ENCODE assay signal across 13 mouse cellular contexts in the genomic region with DNA sequence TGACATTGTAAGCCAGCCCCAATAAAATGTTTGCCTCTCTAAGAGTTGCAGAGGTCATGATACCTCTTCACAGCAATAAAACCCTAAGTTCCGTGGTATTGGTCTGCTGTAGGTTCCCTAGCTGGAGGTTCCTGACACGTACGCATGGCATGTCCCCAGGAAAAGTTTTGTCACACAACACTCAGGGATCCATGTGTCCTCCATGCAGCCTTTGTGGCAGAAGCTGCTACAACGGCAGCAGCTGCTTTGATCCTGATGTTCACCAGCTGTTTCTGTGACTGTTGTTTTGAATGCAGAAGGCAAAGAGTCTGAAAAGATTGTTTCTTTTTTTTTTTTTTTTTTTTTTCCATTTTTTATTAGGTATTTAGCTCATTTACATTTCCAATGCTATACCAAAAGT. TPM values are rescaled to one million over a fixed set of nuclear protein-coding genes. Genes with fewer than 3 reads are reported as not detected.
A peak's percentile ranks its signal among the peaks of the same experiment; 100 is the strongest.
DNase-seq lines count a peak whose midpoint lies in the region; ATAC-seq and TF ChIP-seq lines count a peak whose summit lies in the region.
"Had no signal": no experiment of that assay in that cellular context is flagged by ENCODE, and none has a peak within 500 bp of the region (broad histone marks: within the 10 kb centered on the region; RNA-seq: fewer than 3 reads in every experiment).

No protein-coding gene starts in this region.

- H3K9ac ChIP-seq in heart, adult 2 months (ENCODE audit: low read depth, low read length), result no peak overlapping the region
- H3K9ac ChIP-seq in forebrain, embryonic 15.5 days (replicated peaks), result no peak overlapping the region
- no peak overlapping the region for H3K9ac ChIP-seq in hindbrain, embryonic 14.5 days
- H3K9ac ChIP-seq: hindbrain, embryonic 12.5 days had no signal

- TF ChIP-seq POLR2A in heart, adult 2 months (IDR thresholded peaks at IDR 0.05; ENCODE audit: insufficient read depth, low read depth, low read length), result no peak
- no peak for TF ChIP-seq POLR2A in testis, adult 2 months (IDR thresholded peaks at IDR 0.05; ENCODE audit: control insufficient read depth, low read depth, low read length)

- no peak for TF ChIP-seq CTCF in heart, adult 2 months (IDR thresholded peaks at IDR 0.05)
- TF ChIP-seq CTCF in testis, adult 2 months (IDR thresholded peaks at IDR 0.05; ENCODE audit: control insufficient read depth, insufficient read depth, insufficient replicate concordance, low read depth, low read length), result no peak

- TF ChIP-seq EP300 in heart, adult 2 months (IDR thresholded peaks at IDR 0.05; ENCODE audit: insufficient read depth, low read depth, low read length), result 0 out of 2 replicates have a peak, but pooled peaks have one; percentile 12

- no peaks in the 10 kb centered on the region for H3K79me2 ChIP-seq in heart, adult 2 months (replicated peaks; ENCODE audit: control insufficient read depth, insufficient read depth, low read length)

- 65% methylated on average over 4 of the region's 4 CpGs for WGBS in heart, adult 2 months
- 78% methylated on average over 4 of the region's 4 CpGs for WGBS in forebrain, embryonic 15.5 days
- 78% methylated on average over 4 of the region's 4 CpGs for WGBS in hindbrain, embryonic 14.5 days
- WGBS in midbrain, embryonic 10.5 days, result 80% methylated on average over 4 of the region's 4 CpGs

- H3K27me3 ChIP-seq in heart, adult 2 months (ENCODE audit: control insufficient read depth, insufficient read depth, low read length), result no peaks in the 10 kb centered on the region
- no peaks in the 10 kb centered on the region for H3K27me3 ChIP-seq in testis, adult 2 months (ENCODE audit: control insufficient read depth, insufficient read depth, low read length)
- no peaks in the 10 kb centered on the region for H3K27me3 ChIP-seq in forebrain, embryonic 15.5 days
- H3K27me3 ChIP-seq in hindbrain, embryonic 14.5 days (ENCODE audit: control insufficient read depth, insufficient read depth, low read length), result no peaks in the 10 kb centered on the region
- no peaks in the 10 kb centered on the region for H3K27me3 ChIP-seq in midbrain, embryonic 10.5 days (ENCODE audit: low read depth, poor library complexity, severe bottlenecking)
- H3K27me3 ChIP-seq: hindbrain, embryonic 12.5 days had no signal

- H3K4me2 ChIP-seq in forebrain, embryonic 15.5 days (replicated peaks), result no peak overlapping the region
- no peak overlapping the region for H3K4me2 ChIP-seq in hindbrain, embryonic 14.5 days (replicated peaks)
- H3K4me2 ChIP-seq: hindbrain, embryonic 12.5 days had no signal

- intact Hi-C loops in heart, adult 2 months (cut with DNase I), result no loop called here
- intact Hi-C loops in heart, postnatal 36 days (cut with DNase I), result no loop called here

- ATAC-seq in forebrain, embryonic 15.5 days (replicated peaks), result no peak
- no peak for ATAC-seq in hindbrain, embryonic 14.5 days (ENCODE audit: low FRiP score)

- no peak overlapping the region for H3K27ac ChIP-seq in heart, adult 2 months
- no peak overlapping the region for H3K27ac ChIP-seq in testis, adult 2 months (ENCODE audit: control insufficient read depth, insufficient read depth, low read depth, low read length)
- no peak overlapping the region for H3K27ac ChIP-seq in forebrain, embryonic 15.5 days (replicated peaks)
- H3K27ac ChIP-seq in hindbrain, embryonic 14.5 days, result no peak overlapping the region
- H3K27ac ChIP-seq in midbrain, embryonic 10.5 days (replicated peaks), result no peak overlapping the region
- H3K27ac ChIP-seq: hindbrain, embryonic 12.5 days had no signal

- peak; percentile 34 to 45 for DNase-seq in heart, adult 2 months
- no peak for DNase-seq in heart, adult 8-10 months (ENCODE audit: low spot score)
- no peak for DNase-seq in testis, postnatal 10 days (ENCODE audit: low spot score)
- DNase-seq in heart, postnatal 36 days, result peak; percentile 28 to 30
- no peak for DNase-seq in hindbrain, embryonic 14.5 days (ENCODE audit: low spot score)
- no peak for DNase-seq in midbrain, embryonic 10.5 days (ENCODE audit: low spot score)
- DNase-seq: thymus, postnatal 25 days had no signal

- no peaks in the 10 kb centered on the region for H3K36me3 ChIP-seq in heart, adult 2 months (ENCODE audit: control insufficient read depth, insufficient read depth, low read length)
- H3K36me3 ChIP-seq in testis, adult 2 months (ENCODE audit: control insufficient read depth, insufficient read depth, low read length), result no peaks in the 10 kb centered on the region
- H3K36me3 ChIP-seq in forebrain, embryonic 15.5 days, result no peaks in the 10 kb centered on the region
- H3K36me3 ChIP-seq in hindbrain, embryonic 14.5 days (replicated peaks; ENCODE audit: control insufficient read depth, insufficient read depth), result no peaks in the 10 kb centered on the region
- H3K36me3 ChIP-seq in midbrain, embryonic 10.5 days, result no peaks in the 10 kb centered on the region
- H3K36me3 ChIP-seq: hindbrain, embryonic 12.5 days had no signal

- H3K4me1 ChIP-seq in heart, adult 2 months (ENCODE audit: control insufficient read depth, insufficient read depth, low read length), result peaks cover 5% of the 10 kb centered on the region
- H3K4me1 ChIP-seq in testis, adult 2 months (ENCODE audit: control insufficient read depth, insufficient read depth, low read length), result peaks cover 4% of the 10 kb centered on the region; the same call in 1 of the 2 replicates
- H3K4me1 ChIP-seq in forebrain, embryonic 15.5 days, result 0 out of 2 replicates have a peak, but pooled peaks cover 4% of the 10 kb centered on the region
- H3K4me1 ChIP-seq in hindbrain, embryonic 14.5 days (replicated peaks; ENCODE audit: control insufficient read depth, insufficient read depth, low read length), result 0 out of 2 replicates have a peak, but pooled peaks cover 4% of the 10 kb centered on the region
- H3K4me1 ChIP-seq in midbrain, embryonic 10.5 days, result peaks cover 8% of the 10 kb centered on the region

- H3K4me3 ChIP-seq in heart, adult 2 months, result no peak overlapping the region
- peak overlapping the region; percentile 61; the same call in 1 of the 2 replicates for H3K4me3 ChIP-seq in testis, adult 2 months (ENCODE audit: control insufficient read depth, low read depth, low read length)
- no peak overlapping the region for H3K4me3 ChIP-seq in forebrain, embryonic 15.5 days
- no peak overlapping the region for H3K4me3 ChIP-seq in hindbrain, embryonic 14.5 days (replicated peaks; ENCODE audit: low read length)
- H3K4me3 ChIP-seq in midbrain, embryonic 10.5 days, result no peak overlapping the region
- H3K4me3 ChIP-seq: hindbrain, embryonic 12.5 days had no signal

- no peaks in the 10 kb centered on the region for H3K9me3 ChIP-seq in forebrain, embryonic 15.5 days
- H3K9me3 ChIP-seq in hindbrain, embryonic 14.5 days (ENCODE audit: control insufficient read depth, low read length), result no peaks in the 10 kb centered on the region
- H3K9me3 ChIP-seq in midbrain, embryonic 10.5 days (replicated peaks), result no peaks in the 10 kb centered on the region
- H3K9me3 ChIP-seq: hindbrain, embryonic 12.5 days had no signal

RNA-seq across cellular contexts. Expression of a gene that starts 19.0 kb away (rescaled TPM):
- total RNA-seq in heart, adult 2 months (2021), result not detected
- 0.08 TPM in 1 of 2 replicates, not detected in the other for polyA plus RNA-seq in heart, adult 2 months (2012; rRNA removed)
- total RNA-seq in heart, adult 8-10 months (2022), result not detected
- polyA plus RNA-seq in testis, adult 2 months (2012; rRNA removed), result 0.10 and 0.30 TPM in 2 replicates
- not detected for total RNA-seq in heart, postnatal 36 days (2021)
- 0.11 and 0.18 TPM in 2 replicates for polyA plus RNA-seq in forebrain, embryonic 15.5 days (2015; fragmentation: Nextera tagmentation; extraction: Ambion mirVana)
- polyA plus RNA-seq in hindbrain, embryonic 14.5 days (2014; fragmentation: Nextera tagmentation; extraction: Ambion mirVana), result 0.41 and 0.64 TPM in 2 replicates
- not detected in 2 replicates for polyA plus RNA-seq in midbrain, embryonic 10.5 days (2016; fragmentation: Nextera tagmentation; extraction: Ambion mirVana)
- total RNA-seq: liver, adult 2 months; MEL had no signal
- polyA plus RNA-seq: hindbrain, embryonic 12.5 days had no signal

RNA-seq across cellular contexts. Expression of a gene that starts 27.0 kb away (rescaled TPM):
- 10 to 100 TPM; 41.1 to 51.1 TPM for total RNA-seq in heart, adult 2 months (2021)
- polyA plus RNA-seq in heart, adult 2 months (2012; rRNA removed), result 6.5 and 13.2 TPM in 2 replicates
- total RNA-seq in heart, adult 8-10 months (2022), result 10 to 100 TPM; 48.5 to 54.4 (median 52.0) TPM
- 2.9 and 3.2 TPM in 2 replicates for polyA plus RNA-seq in testis, adult 2 months (2012; rRNA removed)
- total RNA-seq in heart, postnatal 36 days (2021), result 10 to 100 TPM; 48.0 to 48.6 TPM
- polyA plus RNA-seq in forebrain, embryonic 15.5 days (2015; fragmentation: Nextera tagmentation; extraction: Ambion mirVana), result 7.4 and 7.8 TPM in 2 replicates
- polyA plus RNA-seq in hindbrain, embryonic 14.5 days (2014; fragmentation: Nextera tagmentation; extraction: Ambion mirVana), result 14.4 and 15.0 TPM in 2 replicates
- 4.0 and 5.1 TPM in 2 replicates for polyA plus RNA-seq in midbrain, embryonic 10.5 days (2016; fragmentation: Nextera tagmentation; extraction: Ambion mirVana)

RNA-seq across cellular contexts. Expression of a gene that starts 53.9 kb away (rescaled TPM):
- total RNA-seq in heart, adult 2 months (2021), result 1 to 10 TPM in 1 of 2 experiments, under 1 TPM in 1; 0.73 to 1.5 TPM
- polyA plus RNA-seq in heart, adult 2 months (2012; rRNA removed), result 0.53 and 1.0 TPM in 2 replicates
- total RNA-seq in heart, adult 8-10 months (2022), result 1 to 10 TPM in 2 of 4 experiments, under 1 TPM in 2; 0.66 to 1.5 (median 1.1) TPM
- 25.6 and 38.9 TPM in 2 replicates for polyA plus RNA-seq in testis, adult 2 months (2012; rRNA removed)
- total RNA-seq in heart, postnatal 36 days (2021), result 1 to 10 TPM; 1.2 to 1.4 TPM
- 0.22 and 0.24 TPM in 2 replicates for polyA plus RNA-seq in forebrain, embryonic 15.5 days (2015; fragmentation: Nextera tagmentation; extraction: Ambion mirVana)
- 0.80 and 2.1 TPM in 2 replicates for polyA plus RNA-seq in hindbrain, embryonic 14.5 days (2014; fragmentation: Nextera tagmentation; extraction: Ambion mirVana)
- 0.14 TPM in 1 of 2 replicates, not detected in the other for polyA plus RNA-seq in midbrain, embryonic 10.5 days (2016; fragmentation: Nextera tagmentation; extraction: Ambion mirVana)
- total RNA-seq: liver, adult 2 months; MEL had no signal
- polyA plus RNA-seq: C2C12; liver, adult 2 months had no signal

Comparison
In these comparisons a context has a peak if more than half of its experiments do, and no peak if none do; other contexts are left out.
1. DNase-seq: peak in heart, adult 2 months (2 of 2) and heart, postnatal 36 days (2 of 2); none in heart, adult 8-10 months (single experiment), testis, postnatal 10 days (single experiment), hindbrain, embryonic 14.5 days (single experiment) and midbrain, embryonic 10.5 days (single experiment).